Mouse (Mus musculus): ENCODE measurements around the gene Gapvd1.

DNA sequence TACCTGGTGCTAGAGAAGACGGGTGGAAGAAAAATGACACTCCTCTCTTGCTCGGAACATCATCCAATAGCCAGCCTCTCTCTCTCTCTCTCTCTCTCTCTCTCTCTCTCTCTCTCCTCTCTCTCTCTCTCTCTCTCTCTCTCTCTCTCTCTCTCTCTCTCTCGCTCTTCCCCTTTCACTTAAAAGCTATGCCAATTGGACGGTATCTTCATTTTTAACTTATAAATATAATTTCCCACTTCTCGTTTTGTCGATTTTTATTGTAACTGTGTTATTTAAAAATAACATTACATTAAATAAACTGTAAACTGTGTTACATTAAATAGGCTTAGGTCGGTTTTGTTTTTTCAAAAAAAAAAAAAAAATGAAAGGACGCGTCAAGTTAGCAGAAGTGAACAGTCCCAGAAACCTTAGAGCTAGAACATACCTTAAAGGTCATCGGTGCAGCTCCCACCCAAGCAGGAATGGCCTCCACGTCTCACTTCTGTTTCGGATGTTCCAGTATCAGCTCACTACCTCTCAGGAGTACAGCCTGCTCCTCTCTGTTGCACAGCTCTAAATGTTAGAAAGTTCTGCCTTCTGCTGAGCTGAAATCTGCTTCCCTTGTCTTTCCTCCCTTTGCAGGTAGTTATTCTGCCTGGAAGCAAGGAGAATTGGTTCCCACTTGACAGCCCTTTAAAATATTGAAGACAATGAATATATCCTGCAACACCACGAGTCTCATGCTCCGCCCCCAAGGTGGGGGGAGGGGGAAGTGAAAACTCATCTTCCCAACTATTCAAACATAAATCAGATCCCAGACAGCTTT is at the start of gene Gapvd1:
- TF ChIP-seq GATA1 (IDR thresholded peaks at IDR 0.05; ENCODE audit: borderline replicate concordance, low read length) (no peak), FLI1 (IDR thresholded peaks at IDR 0.05; ENCODE audit: low read length) (no peak)
